Mouse (Mus musculus): Measurements from ENCODE around the gene Klf13. TPM values are rescaled to one million over a fixed set of nuclear protein-coding genes. Genes with fewer than 3 reads are reported as not detected.

The Klf13 gene
- polyA plus RNA-seq (2014; fragmentation: Nextera tagmentation; extraction: Ambion mirVana): 23.0 and 23.2 TPM in 2 replicates

GRCm38 (mm10) chr7:63938914-63939396 lies at the start of gene Klf13:
TSS of gene Klf13 (minus strand) at chr7:63938915.
- Histone ChIP-seq H3K27ac (ENCODE audit: low read depth, low read length) (peak within 1 kb of the TSS; percentile 90), H3K4me2 (replicated peaks; ENCODE audit: low read depth, low read length) (peak within 1 kb of the TSS; percentile 93), H3K36me3 (ENCODE audit: control insufficient read depth, insufficient read depth, low read length) (no peaks in the 10 kb centered on the region), H3K9ac (ENCODE audit: low read depth, low read length) (peak within 1 kb of the TSS; percentile 83), H3K4me1 (ENCODE audit: control insufficient read depth, insufficient read depth, low read length) (0 out of 2 replicates have a peak, but pooled peaks cover 11% of the 10 kb centered on the region), H3K27me3 (ENCODE audit: control insufficient read depth, insufficient read depth, low read length) (no peaks in the 10 kb centered on the region), H3K9me3 (ENCODE audit: control insufficient read depth, low read length) (no peaks in the 10 kb centered on the region), H3K4me3 (ENCODE audit: low read length) (peak within 1 kb of the TSS; percentile 75)
- peak; percentile 93 for ATAC-seq (ENCODE audit: low FRiP score, low TSS enrichment)
- 0% methylated on average over 39 of the region's 50 CpGs for WGBS

DNA sequence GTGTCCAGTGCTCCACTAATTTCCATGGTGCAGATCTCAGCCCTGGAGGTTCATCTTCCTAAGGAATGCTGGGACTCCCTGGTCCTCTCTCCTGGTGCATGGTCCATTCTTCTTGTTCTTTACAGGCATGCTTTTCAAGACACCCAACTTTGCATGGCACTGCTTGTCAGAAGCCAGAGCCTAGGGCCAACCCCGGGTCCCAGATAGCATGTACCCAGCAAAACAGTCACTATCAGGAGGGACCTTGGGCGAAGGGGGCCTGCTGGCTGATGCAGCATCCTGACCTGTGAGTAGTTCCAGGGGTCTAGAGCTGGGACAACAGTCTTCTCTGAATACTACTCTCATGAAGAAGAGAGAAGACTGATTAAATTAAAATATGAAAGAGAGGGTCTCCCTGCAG lies 49.7 kb upstream of the Klf13 start:
- no peak overlapping the region for H3K4me3 ChIP-seq (ENCODE audit: low read length)
- H3K27me3 ChIP-seq (ENCODE audit: control insufficient read depth, insufficient read depth, low read length): no peaks in the 10 kb centered on the region
- ATAC-seq (ENCODE audit: low FRiP score, low TSS enrichment): no peak
- H3K4me1 ChIP-seq (ENCODE audit: control insufficient read depth, insufficient read depth, low read length): peaks cover 8% of the 10 kb centered on the region
- H3K9ac ChIP-seq (ENCODE audit: low read depth, low read length): no peak overlapping the region
- H3K9me3 ChIP-seq (ENCODE audit: control insufficient read depth, low read length): no peaks in the 10 kb centered on the region
- no peak overlapping the region for H3K4me2 ChIP-seq (replicated peaks; ENCODE audit: low read depth, low read length)
- H3K27ac ChIP-seq (ENCODE audit: low read depth, low read length): no peak overlapping the region
- H3K36me3 ChIP-seq (ENCODE audit: control insufficient read depth, insufficient read depth, low read length): no peaks in the 10 kb centered on the region
- WGBS: 87% methylated on average over 2 of the region's 2 CpGs

- Histone ChIP-seq H3K4me3 (ENCODE audit: low read length) (no peak overlapping the region), H3K9ac (ENCODE audit: low read depth, low read length) (0 out of 2 replicates have a peak overlapping the region, but pooled peaks have one; percentile 12), H3K36me3 (ENCODE audit: control insufficient read depth, insufficient read depth, low read length) (no peaks in the 10 kb centered on the region), H3K4me1 (ENCODE audit: control insufficient read depth, insufficient read depth, low read length) (peaks cover 8% of the 10 kb centered on the region), H3K27ac (ENCODE audit: low read depth, low read length) (0 out of 2 replicates have a peak overlapping the region, but pooled peaks have one; percentile 37), H3K27me3 (ENCODE audit: control insufficient read depth, insufficient read depth, low read length) (no peaks in the 10 kb centered on the region), H3K9me3 (ENCODE audit: control insufficient read depth, low read length) (no peaks in the 10 kb centered on the region), H3K4me2 (replicated peaks; ENCODE audit: low read depth, low read length) (no peak overlapping the region)
- ATAC-seq (ENCODE audit: low FRiP score, low TSS enrichment): peak; percentile 83; the same call in 1 of the 2 replicates
- 33% methylated on average over 12 of the region's 12 CpGs for WGBS
These were observed 47.9 kb upstream of the Klf13 start for GRCm38 (mm10) chr7:63986407-63987182.

GRCm38 (mm10) chr7:63985696-63986406 lies 47.1 kb upstream of the Klf13 start:
- ATAC-seq (ENCODE audit: low FRiP score, low TSS enrichment): 0 out of 2 replicates have a peak, but pooled peaks have one; percentile 11
- 67% methylated on average over 9 of the region's 9 CpGs for WGBS
- Histone ChIP-seq H3K4me1 (ENCODE audit: control insufficient read depth, insufficient read depth, low read length) (peaks cover 8% of the 10 kb centered on the region), H3K4me3 (ENCODE audit: low read length) (no peak overlapping the region), H3K27ac (ENCODE audit: low read depth, low read length) (no peak overlapping the region), H3K9me3 (ENCODE audit: control insufficient read depth, low read length) (no peaks in the 10 kb centered on the region), H3K36me3 (ENCODE audit: control insufficient read depth, insufficient read depth, low read length) (no peaks in the 10 kb centered on the region), H3K9ac (ENCODE audit: low read depth, low read length) (no peak overlapping the region), H3K27me3 (ENCODE audit: control insufficient read depth, insufficient read depth, low read length) (no peaks in the 10 kb centered on the region), H3K4me2 (replicated peaks; ENCODE audit: low read depth, low read length) (no peak overlapping the region)

DNA sequence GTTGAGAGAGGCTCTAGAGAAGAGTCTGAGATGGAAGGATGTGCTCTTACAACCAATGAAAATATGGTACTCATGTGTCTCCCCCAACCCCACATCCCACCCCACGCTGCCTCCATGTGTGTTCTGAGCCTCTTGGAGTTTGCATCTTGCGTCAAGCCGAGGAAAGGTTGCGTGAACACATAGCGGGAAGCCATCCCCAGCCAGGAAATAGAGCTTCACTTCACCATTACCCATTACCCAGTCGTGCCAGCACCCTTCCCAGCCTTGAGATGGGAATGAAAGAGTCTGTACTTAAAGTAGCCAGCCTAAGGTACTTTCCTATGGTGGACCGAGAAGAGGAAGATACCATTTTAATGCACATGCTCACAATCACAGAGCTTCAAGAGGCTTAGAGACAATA lies 46.6 kb upstream of the Klf13 start:
- no peaks in the 10 kb centered on the region for H3K27me3 ChIP-seq (ENCODE audit: control insufficient read depth, insufficient read depth, low read length)
- H3K4me2 ChIP-seq (replicated peaks; ENCODE audit: low read depth, low read length): no peak overlapping the region
- no peaks in the 10 kb centered on the region for H3K9me3 ChIP-seq (ENCODE audit: control insufficient read depth, low read length)

DNA sequence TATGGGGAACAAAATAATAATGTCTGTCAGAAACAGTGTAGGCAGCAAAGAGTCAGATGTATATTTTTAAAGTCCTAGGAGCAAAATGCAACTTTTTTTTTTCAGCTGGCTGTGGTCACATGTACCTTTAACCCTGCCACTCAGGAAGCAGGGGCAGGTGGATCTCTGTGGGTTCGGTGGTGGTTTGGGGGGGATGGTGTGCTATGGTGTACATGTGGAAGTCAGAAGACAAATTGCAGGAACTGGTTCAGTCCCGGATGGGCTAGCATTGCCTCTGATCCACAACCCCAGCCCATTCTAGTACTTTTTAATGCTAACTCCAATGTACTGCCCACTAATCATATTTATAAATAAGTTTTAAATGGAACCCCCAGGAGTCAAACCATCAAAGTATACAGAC lies 45.6 kb upstream of the Klf13 start:
- Histone ChIP-seq H3K4me2 (replicated peaks; ENCODE audit: low read depth, low read length) (no peak overlapping the region), H3K4me3 (ENCODE audit: low read length) (no peak overlapping the region), H3K27me3 (ENCODE audit: control insufficient read depth, insufficient read depth, low read length) (no peaks in the 10 kb centered on the region), H3K9me3 (ENCODE audit: control insufficient read depth, low read length) (no peaks in the 10 kb centered on the region), H3K36me3 (ENCODE audit: control insufficient read depth, insufficient read depth, low read length) (no peaks in the 10 kb centered on the region), H3K4me1 (ENCODE audit: control insufficient read depth, insufficient read depth, low read length) (peaks cover 8% of the 10 kb centered on the region), H3K9ac (ENCODE audit: low read depth, low read length) (no peak overlapping the region), H3K27ac (ENCODE audit: low read depth, low read length) (no peak overlapping the region)
- no peak for ATAC-seq (ENCODE audit: low FRiP score, low TSS enrichment)
- 80% methylated on average over 2 of the region's 2 CpGs for WGBS

More for the DNA sequence above, 46.6 kb upstream of the Klf13 start:
- Histone ChIP-seq H3K9ac (ENCODE audit: low read depth, low read length) (no peak overlapping the region), H3K4me1 (ENCODE audit: control insufficient read depth, insufficient read depth, low read length) (peaks cover 8% of the 10 kb centered on the region), H3K4me3 (ENCODE audit: low read length) (no peak overlapping the region), H3K36me3 (ENCODE audit: control insufficient read depth, insufficient read depth, low read length) (no peaks in the 10 kb centered on the region), H3K27ac (ENCODE audit: low read depth, low read length) (no peak overlapping the region)
- WGBS: 81% methylated on average over 7 of the region's 7 CpGs
- no peak for ATAC-seq (ENCODE audit: low FRiP score, low TSS enrichment)

- H3K36me3 ChIP-seq (ENCODE audit: control insufficient read depth, insufficient read depth, low read length): no peaks in the 10 kb centered on the region
- H3K4me2 ChIP-seq (replicated peaks; ENCODE audit: low read depth, low read length): no peak overlapping the region
- H3K4me3 ChIP-seq (ENCODE audit: low read length): no peak overlapping the region
- H3K4me1 ChIP-seq (ENCODE audit: control insufficient read depth, insufficient read depth, low read length): no peaks in the 10 kb centered on the region
- 83% methylated on average over 4 of the region's 4 CpGs for WGBS
- H3K27ac ChIP-seq (ENCODE audit: low read depth, low read length): no peak overlapping the region
- no peak for ATAC-seq (ENCODE audit: low FRiP score, low TSS enrichment)
- H3K9me3 ChIP-seq (ENCODE audit: control insufficient read depth, low read length): no peaks in the 10 kb centered on the region
- H3K9ac ChIP-seq (ENCODE audit: low read depth, low read length): no peak overlapping the region
- H3K27me3 ChIP-seq (ENCODE audit: control insufficient read depth, insufficient read depth, low read length): no peaks in the 10 kb centered on the region
These were observed 38.9 kb upstream of the Klf13 start for GRCm38 (mm10) chr7:63977631-63978030.

GRCm38 (mm10) chr7:63970986-63971385 lies 32.3 kb upstream of the Klf13 start:
- H3K9ac ChIP-seq (ENCODE audit: low read depth, low read length): no peak overlapping the region
- no peak overlapping the region for H3K4me3 ChIP-seq (ENCODE audit: low read length)
- no peak for ATAC-seq (ENCODE audit: low FRiP score, low TSS enrichment)
- no peak overlapping the region for H3K27ac ChIP-seq (ENCODE audit: low read depth, low read length)
- H3K4me1 ChIP-seq (ENCODE audit: control insufficient read depth, insufficient read depth, low read length): no peaks in the 10 kb centered on the region
- H3K27me3 ChIP-seq (ENCODE audit: control insufficient read depth, insufficient read depth, low read length): no peaks in the 10 kb centered on the region
- WGBS: 73% methylated on average over 4 of the region's 4 CpGs
- no peaks in the 10 kb centered on the region for H3K36me3 ChIP-seq (ENCODE audit: control insufficient read depth, insufficient read depth, low read length)
- no peak overlapping the region for H3K4me2 ChIP-seq (replicated peaks; ENCODE audit: low read depth, low read length)
- no peaks in the 10 kb centered on the region for H3K9me3 ChIP-seq (ENCODE audit: control insufficient read depth, low read length)

DNA sequence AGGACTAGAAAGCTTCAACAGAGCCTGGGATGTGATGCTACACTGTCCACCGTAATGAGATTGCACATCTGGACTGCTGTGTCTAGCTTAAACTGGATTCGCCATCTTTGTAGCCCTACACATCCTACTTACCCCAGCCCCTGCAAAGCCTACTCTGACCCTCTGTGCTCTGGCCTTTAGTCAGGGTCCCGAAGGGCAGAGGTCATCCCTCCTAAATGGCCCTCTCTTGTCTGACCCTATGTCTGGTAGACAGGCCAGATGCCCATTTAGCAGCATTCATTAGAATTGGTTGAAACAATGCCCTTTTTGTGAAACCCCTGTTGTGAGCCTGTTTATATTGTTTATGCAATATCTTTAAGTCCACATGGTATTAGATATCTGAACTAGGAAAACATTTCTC lies 31.2 kb upstream of the Klf13 start:
- H3K4me3 ChIP-seq (ENCODE audit: low read length): no peak overlapping the region
- 81% methylated on average over 3 of the region's 3 CpGs for WGBS
- H3K4me2 ChIP-seq (replicated peaks; ENCODE audit: low read depth, low read length): no peak overlapping the region
- H3K36me3 ChIP-seq (ENCODE audit: control insufficient read depth, insufficient read depth, low read length): no peaks in the 10 kb centered on the region
- H3K27me3 ChIP-seq (ENCODE audit: control insufficient read depth, insufficient read depth, low read length): no peaks in the 10 kb centered on the region
- no peaks in the 10 kb centered on the region for H3K9me3 ChIP-seq (ENCODE audit: control insufficient read depth, low read length)
- no peak overlapping the region for H3K9ac ChIP-seq (ENCODE audit: low read depth, low read length)
- ATAC-seq (ENCODE audit: low FRiP score, low TSS enrichment): peak; percentile 32; the same call in 1 of the 2 replicates
- no peak overlapping the region for H3K27ac ChIP-seq (ENCODE audit: low read depth, low read length)
- H3K4me1 ChIP-seq (ENCODE audit: control insufficient read depth, insufficient read depth, low read length): no peaks in the 10 kb centered on the region

Measured in kidney, embryonic 14.5 days (tissue).